Mouse (Mus musculus) embryonic facial prominence, embryonic 14.5 days (tissue): ENCODE results near the gene Vps18. TPM values are rescaled to one million over a fixed set of nuclear protein-coding genes. Genes with fewer than 3 reads are reported as not detected.
A peak's percentile ranks its signal among the peaks of the same experiment; 100 is the strongest.

ENCODE experiments used
- ATAC-seq: fragments of 200-750 bp; cut with Nextera tagmentation; 2 replicates; pipeline ENCODE4 v1.8.0; 2017; ENCODE audit warnings: low read depth, moderate number of reproducible peaks, moderate TSS enrichment
- DNase-seq: peaks from one replicate; pipeline ENCODE4 v3.0.0-alpha.2; 2015; ENCODE audit warnings: low spot score
- H3K27ac ChIP-seq: fragments of 300-500 bp; sonication (generic); replicated peaks from 2 replicates; pipeline ENCODE4 v1.5.1; 2014; ENCODE audit warnings: low read depth, mild to moderate bottlenecking, low read length, moderate library complexity
- H3K27me3 ChIP-seq: fragments of 300-500 bp; sonication (generic); replicated peaks from 2 replicates; pipeline ENCODE4 v1.6.1; 2014; ENCODE audit warnings: low read length; ENCODE audit not compliant: control insufficient read depth, insufficient read depth
- H3K36me3 ChIP-seq: fragments of 300-500 bp; sonication (generic); 2 replicates; pipeline ENCODE4 v1.6.1; 2014; ENCODE audit warnings: low read length, mixed read lengths; ENCODE audit not compliant: control insufficient read depth, insufficient read depth
- H3K4me1 ChIP-seq: fragments of 300-500 bp; sonication (generic); 2 replicates; pipeline ENCODE4 v1.6.1; 2014; ENCODE audit warnings: antibody characterized with exemption, low read length; ENCODE audit not compliant: control insufficient read depth, insufficient read depth
- H3K4me2 ChIP-seq: fragments of 300-500 bp; sonication (generic); 2 replicates; pipeline ENCODE4 v1.6.1; 2014; ENCODE audit warnings: low read depth, mild to moderate bottlenecking, low read length, moderate library complexity, mixed read lengths
- H3K4me3 ChIP-seq: fragments of 300-500 bp; sonication (generic); 2 replicates; pipeline ENCODE4 v1.5.1; 2014; ENCODE audit warnings: low read depth, mild to moderate bottlenecking, low read length
- H3K9ac ChIP-seq: fragments of 300-500 bp; sonication (generic); 2 replicates; pipeline ENCODE4 v1.6.1; 2014; ENCODE audit warnings: low read depth, mild to moderate bottlenecking, low read length, moderate library complexity, mixed read lengths
- H3K9me3 ChIP-seq: fragments of 300-500 bp; sonication (generic); 2 replicates; pipeline ENCODE4 v1.6.1; 2016; ENCODE audit warnings: low read length; ENCODE audit not compliant: control insufficient read depth
- WGBS: fragments of 180-500 bp; shearing (Covaris S2); extraction: QIAGEN DNeasy Blood & Tissue Kit; methylation state at CpG from one replicate; pipeline ENCODE4 v1.1.7; 2014; 5-methylcytosine and 5-hydroxymethylcytosine counted together
- polyA plus RNA-seq: library from polyadenylated mRNA; unstranded; fragments of >200 nt; fragmentation: Nextera tagmentation; extraction: Ambion mirVana; gene quantifications from 2 replicates; pipeline ENCODE4 v1.2.1, GENCODE M21; 2014

Gene Vps18
- polyA plus RNA-seq = 12.5 and 15.5 TPM in 2 replicates

- peaks cover 4% of the 10 kb centered on the region; the same call in 1 of the 2 replicates for H3K4me1 ChIP-seq
- H3K27ac ChIP-seq = no peak within 1 kb of the TSS; the same call in 1 of the 2 replicates
- no peaks in the 10 kb centered on the region for H3K27me3 ChIP-seq
- H3K36me3 ChIP-seq = peaks cover 31% of the 10 kb centered on the region
- peak within 1 kb of the TSS; percentile 77 for H3K4me2 ChIP-seq
- peak within 1 kb of the TSS; percentile 71 for H3K4me3 ChIP-seq
- DNase-seq (peak; percentile 98), ATAC-seq (peak; percentile 98)
- no peaks in the 10 kb centered on the region for H3K9me3 ChIP-seq
- H3K9ac ChIP-seq = peak within 1 kb of the TSS; percentile 85
- under 1% methylated on average over 23 of the region's 31 CpGs for WGBS
Observed at GRCm38 (mm10) chr2:119288270-119288882, at the start of gene Vps18. Vps18 (plus strand) TSS chr2:119288740.

GRCm38 (mm10) chr2:119240075-119240818 lies 48.3 kb upstream of the Vps18 start:
- Histone ChIP-seq H3K4me3 (no peak overlapping the region), H3K36me3 (no peaks in the 10 kb centered on the region), H3K9me3 (no peaks in the 10 kb centered on the region), H3K27me3 (peaks cover 46% of the 10 kb centered on the region), H3K4me2 (no peak overlapping the region), H3K9ac (no peak overlapping the region), H3K4me1 (no peaks in the 10 kb centered on the region), H3K27ac (no peak overlapping the region)
- 68% methylated on average over 4 of the region's 4 CpGs for WGBS
- no peak for ATAC-seq
- no peak for DNase-seq

- no peaks in the 10 kb centered on the region for H3K36me3 ChIP-seq
- WGBS = 90% methylated on average over 4 of the region's 4 CpGs
- no peaks in the 10 kb centered on the region for H3K9me3 ChIP-seq
- no peak overlapping the region for H3K9ac ChIP-seq
- no peak overlapping the region for H3K27ac ChIP-seq
- DNase-seq (no peak), ATAC-seq (no peak)
- peaks cover 40% of the 10 kb centered on the region for H3K27me3 ChIP-seq
- no peak overlapping the region for H3K4me3 ChIP-seq
- no peaks in the 10 kb centered on the region for H3K4me1 ChIP-seq
- no peak overlapping the region for H3K4me2 ChIP-seq
Observed at GRCm38 (mm10) chr2:119240819-119241186, 47.7 kb upstream of the Vps18 start.

- no peak overlapping the region for H3K27ac ChIP-seq
- no peak overlapping the region for H3K4me2 ChIP-seq
- H3K4me1 ChIP-seq = no peaks in the 10 kb centered on the region
- ATAC-seq (no peak), DNase-seq (no peak)
- H3K36me3 ChIP-seq = no peaks in the 10 kb centered on the region
- peaks cover 23% of the 10 kb centered on the region for H3K27me3 ChIP-seq
- H3K4me3 ChIP-seq = no peak overlapping the region
- no peaks in the 10 kb centered on the region for H3K9me3 ChIP-seq
- 74% methylated on average over 9 of the region's 9 CpGs for WGBS
- H3K9ac ChIP-seq = no peak overlapping the region
Observed at GRCm38 (mm10) chr2:119242548-119242947, 46.0 kb upstream of the Vps18 start.

GRCm38 (mm10) chr2:119245246-119245645 lies 43.3 kb upstream of the Vps18 start:
- Histone ChIP-seq H3K27ac (no peak overlapping the region), H3K9me3 (no peaks in the 10 kb centered on the region), H3K9ac (no peak overlapping the region), H3K27me3 (peaks cover 1% of the 10 kb centered on the region; the same call in 1 of the 2 replicates), H3K4me1 (no peaks in the 10 kb centered on the region), H3K36me3 (no peaks in the 10 kb centered on the region), H3K4me3 (no peak overlapping the region), H3K4me2 (no peak overlapping the region)
- no peak for DNase-seq
- no peak for ATAC-seq
- WGBS = 82% methylated on average over 7 of the region's 7 CpGs

- no peaks in the 10 kb centered on the region for H3K36me3 ChIP-seq
- no peaks in the 10 kb centered on the region for H3K9me3 ChIP-seq
- H3K27ac ChIP-seq = no peak overlapping the region
- no peaks in the 10 kb centered on the region for H3K4me1 ChIP-seq
- ATAC-seq (no peak), DNase-seq (no peak)
- WGBS = 81% methylated on average over 9 of the region's 9 CpGs
- H3K9ac ChIP-seq = no peak overlapping the region
- no peaks in the 10 kb centered on the region for H3K27me3 ChIP-seq
- H3K4me2 ChIP-seq = no peak overlapping the region
- H3K4me3 ChIP-seq = no peak overlapping the region
Observed at GRCm38 (mm10) chr2:119247904-119248303, 40.6 kb upstream of the Vps18 start.

GRCm38 (mm10) chr2:119249592-119250061 lies 38.9 kb upstream of the Vps18 start:
- Histone ChIP-seq H3K27me3 (0 out of 2 replicates have a peak, but pooled peaks cover 3% of the 10 kb centered on the region), H3K9me3 (no peaks in the 10 kb centered on the region), H3K4me1 (no peaks in the 10 kb centered on the region), H3K9ac (no peak overlapping the region), H3K27ac (no peak overlapping the region), H3K4me2 (no peak overlapping the region), H3K4me3 (no peak overlapping the region), H3K36me3 (no peaks in the 10 kb centered on the region)
- no peak for ATAC-seq
- 61% methylated on average over 4 of the region's 4 CpGs for whole genome bisulfite sequencing
- DNase-seq = no peak

- 62% methylated on average over 5 of the region's 5 CpGs for WGBS
- no peak overlapping the region for H3K9ac ChIP-seq
- no peak for ATAC-seq
Observed at GRCm38 (mm10) chr2:119250377-119250776, 38.2 kb upstream of the Vps18 start.

More at GRCm38 (mm10) chr2:119250377-119250776, 38.2 kb upstream of the Vps18 start:
- Histone ChIP-seq H3K4me1 (no peaks in the 10 kb centered on the region), H3K27me3 (0 out of 2 replicates have a peak, but pooled peaks cover 5% of the 10 kb centered on the region), H3K4me3 (no peak overlapping the region), H3K9me3 (no peaks in the 10 kb centered on the region), H3K4me2 (no peak overlapping the region), H3K27ac (no peak overlapping the region), H3K36me3 (no peaks in the 10 kb centered on the region)
- DNase-seq = no peak
